Mouse (Mus musculus) forebrain, embryonic 10.5 days (tissue): ENCODE measurements around the gene Ttll10. TPM values are rescaled to one million over a fixed set of nuclear protein-coding genes. Genes with fewer than 3 reads are reported as not detected.

Experiments
- DNase-seq: peaks from one replicate; pipeline ENCODE4 v3.0.0-alpha.2; 2017; ENCODE audit warnings: low spot score; ENCODE audit errors: extremely low spot score
- H3K27ac ChIP-seq: fragments of 300-500 bp; sonication (generic); 2 replicates; pipeline ENCODE4 v1.5.1; 2016; ENCODE audit warnings: mild to moderate bottlenecking
- H3K27me3 ChIP-seq: fragments of 300-500 bp; sonication (generic); 2 replicates; pipeline ENCODE4 v1.6.1; 2016; ENCODE audit warnings: mild to moderate bottlenecking; ENCODE audit not compliant: poor library complexity, severe bottlenecking
- H3K36me3 ChIP-seq: fragments of 300-500 bp; sonication (generic); replicated peaks from 2 replicates; pipeline ENCODE4 v1.6.1; 2016; ENCODE audit warnings: mild to moderate bottlenecking, moderate library complexity
- H3K4me1 ChIP-seq: fragments of 300-500 bp; sonication (generic); 2 replicates; pipeline ENCODE4 v1.6.1; 2016
- H3K4me3 ChIP-seq: fragments of 300-500 bp; sonication (generic); 2 replicates; pipeline ENCODE4 v1.5.1; 2016; ENCODE audit warnings: mild to moderate bottlenecking, moderate library complexity
- H3K9me3 ChIP-seq: fragments of 300-500 bp; sonication (generic); 2 replicates; pipeline ENCODE4 v1.6.1; 2016; ENCODE audit warnings: mild to moderate bottlenecking, moderate library complexity
- WGBS: fragments of 180-500 bp; shearing (Covaris S2); methylation state at CpG from one replicate; pipeline ENCODE4 v1.1.7; 2016; 5-methylcytosine and 5-hydroxymethylcytosine counted together
- polyA plus RNA-seq: library from polyadenylated mRNA; unstranded; fragments of >200 nt; fragmentation: Nextera tagmentation; extraction: Ambion mirVana; gene quantifications from 2 replicates; pipeline ENCODE4 v1.2.1, GENCODE M21; 2016

Ttll10 gene
- polyA plus RNA-seq, 1 experiment from 2014 or later: 0.41 TPM

GRCm38 (mm10) chr4:156084096-156084879 is 25.1 kb upstream of the Ttll10 start:
- Histone ChIP-seq H3K4me1 (0 out of 2 replicates have a peak, but pooled peaks cover 5% of the 10 kb centered on the region), H3K9me3 (no peaks in the 10 kb centered on the region), H3K36me3 (no peaks in the 10 kb centered on the region), H3K27ac (no peak overlapping the region), H3K4me3 (no peak overlapping the region), H3K27me3 (no peaks in the 10 kb centered on the region)
- no peak for DNase-seq
- 86% methylated on average over 9 of the region's 9 CpGs for WGBS

GRCm38 (mm10) chr4:156083348-156083747 is 24.1 kb upstream of the Ttll10 start:
- Histone ChIP-seq H3K4me3 (no peak overlapping the region), H3K9me3 (no peaks in the 10 kb centered on the region), H3K4me1 (peaks cover 7% of the 10 kb centered on the region), H3K36me3 (no peaks in the 10 kb centered on the region), H3K27me3 (peaks cover 5% of the 10 kb centered on the region), H3K27ac (no peak overlapping the region)
- 94% methylated on average over 5 of the region's 5 CpGs for WGBS
- no peak for DNase-seq

- H3K36me3 ChIP-seq: no peaks in the 10 kb centered on the region
- 76% methylated on average over 4 of the region's 4 CpGs for WGBS
- H3K4me3 ChIP-seq: no peak overlapping the region
- DNase-seq: no peak
- H3K27ac ChIP-seq: no peak overlapping the region
- no peaks in the 10 kb centered on the region for H3K9me3 ChIP-seq
- peaks cover 11% of the 10 kb centered on the region for H3K27me3 ChIP-seq
- peaks cover 13% of the 10 kb centered on the region for H3K4me1 ChIP-seq
Measured at GRCm38 (mm10) chr4:156082621-156083234, 23.5 kb upstream of the Ttll10 start.

GRCm38 (mm10) chr4:156077499-156078301 is 18.5 kb upstream of the Ttll10 start:
- WGBS: under 1% methylated on average over 58 of the region's 58 CpGs
- DNase-seq: peak; percentile 38
- Histone ChIP-seq H3K27me3 (peaks cover 37% of the 10 kb centered on the region), H3K36me3 (no peaks in the 10 kb centered on the region), H3K9me3 (no peaks in the 10 kb centered on the region), H3K4me1 (peaks cover 27% of the 10 kb centered on the region), H3K4me3 (peak overlapping the region; percentile 59), H3K27ac (peak overlapping the region; percentile 78)

GRCm38 (mm10) chr4:156076911-156077382 is 17.7 kb upstream of the Ttll10 start:
- H3K27ac ChIP-seq: peak overlapping the region; percentile 78; the same call in 1 of the 2 replicates
- peaks cover 37% of the 10 kb centered on the region for H3K27me3 ChIP-seq
- peak overlapping the region; percentile 59 for H3K4me3 ChIP-seq
- WGBS: 11% methylated on average over 8 of the region's 8 CpGs
- peaks cover 22% of the 10 kb centered on the region for H3K4me1 ChIP-seq
- H3K36me3 ChIP-seq: no peaks in the 10 kb centered on the region
- no peak for DNase-seq
- no peaks in the 10 kb centered on the region for H3K9me3 ChIP-seq

- peak overlapping the region; percentile 80 for H3K27ac ChIP-seq
- 47% methylated on average over 2 of the region's 2 CpGs for WGBS
- peak; percentile 28 for DNase-seq
Measured at GRCm38 (mm10) chr4:156070716-156071115, 11.5 kb upstream of the Ttll10 start.

GRCm38 (mm10) chr4:156070276-156070675 is 11.1 kb upstream of the Ttll10 start:
- DNase-seq: no peak
- H3K4me3 ChIP-seq: no peak overlapping the region
- H3K27me3 ChIP-seq: 0 out of 2 replicates have a peak, but pooled peaks cover 2% of the 10 kb centered on the region
- peak overlapping the region; percentile 80 for H3K27ac ChIP-seq
- H3K4me1 ChIP-seq: peaks cover 24% of the 10 kb centered on the region
- WGBS: 39% methylated on average over 6 of the region's 6 CpGs
- H3K36me3 ChIP-seq: no peaks in the 10 kb centered on the region
- no peaks in the 10 kb centered on the region for H3K9me3 ChIP-seq

More at GRCm38 (mm10) chr4:156070716-156071115, 11.5 kb upstream of the Ttll10 start:
- no peaks in the 10 kb centered on the region for H3K9me3 ChIP-seq
- no peak overlapping the region for H3K4me3 ChIP-seq
- no peaks in the 10 kb centered on the region for H3K36me3 ChIP-seq
- H3K4me1 ChIP-seq: peaks cover 24% of the 10 kb centered on the region
- peaks cover 6% of the 10 kb centered on the region; the same call in 1 of the 2 replicates for H3K27me3 ChIP-seq

- H3K36me3 ChIP-seq: no peaks in the 10 kb centered on the region
- H3K9me3 ChIP-seq: no peaks in the 10 kb centered on the region
- 86% methylated on average over 8 of the region's 8 CpGs for WGBS
- no peak for DNase-seq
- H3K27ac ChIP-seq: peak overlapping the region; percentile 80
- H3K4me1 ChIP-seq: peaks cover 24% of the 10 kb centered on the region
- H3K27me3 ChIP-seq: no peaks in the 10 kb centered on the region
- H3K4me3 ChIP-seq: no peak overlapping the region
Measured at GRCm38 (mm10) chr4:156069701-156070100, 10.5 kb upstream of the Ttll10 start.

GRCm38 (mm10) chr4:156067256-156067949 is 8.2 kb upstream of the Ttll10 start:
- Histone ChIP-seq H3K9me3 (no peaks in the 10 kb centered on the region), H3K36me3 (no peaks in the 10 kb centered on the region), H3K4me3 (no peak overlapping the region), H3K27me3 (no peaks in the 10 kb centered on the region), H3K27ac (no peak overlapping the region), H3K4me1 (peaks cover 37% of the 10 kb centered on the region)
- 72% methylated on average over 5 of the region's 5 CpGs for WGBS
- no peak for DNase-seq

GRCm38 (mm10) chr4:156065156-156065894 is 6.1 kb upstream of the Ttll10 start:
- Histone ChIP-seq H3K4me1 (peaks cover 24% of the 10 kb centered on the region), H3K27me3 (no peaks in the 10 kb centered on the region), H3K4me3 (no peak overlapping the region), H3K36me3 (no peaks in the 10 kb centered on the region), H3K27ac (no peak overlapping the region), H3K9me3 (no peaks in the 10 kb centered on the region)
- WGBS: 88% methylated on average over 10 of the region's 10 CpGs
- DNase-seq: no peak

- Histone ChIP-seq H3K4me1 (peaks cover 23% of the 10 kb centered on the region), H3K9me3 (no peaks in the 10 kb centered on the region), H3K27ac (peak overlapping the region; percentile 79), H3K36me3 (no peaks in the 10 kb centered on the region), H3K27me3 (no peaks in the 10 kb centered on the region), H3K4me3 (no peak overlapping the region)
- 89% methylated on average over 9 of the region's 9 CpGs for WGBS
- no peak for DNase-seq
Measured at GRCm38 (mm10) chr4:156064510-156064897, 5.3 kb upstream of the Ttll10 start.
